Mouse (Mus musculus): ENCODE measurements around the gene Terf2. TPM values are rescaled to one million over a fixed set of nuclear protein-coding genes. Genes with fewer than 3 reads are reported as not detected.
"Not testable (repeated sequence)": the region's sequence is repeated elsewhere in the genome, so short reads cannot be mapped to it uniquely, and the experiment has no call there.

Gene Terf2
- total RNA-seq, 1 experiment from 2014 or later = 54.0 TPM

GRCm38 (mm10) chr8:107118803-107119233, 22.5 kb upstream of the Terf2 start:
- no peak for ATAC-seq (replicated peaks in 1 of 2; ENCODE audit: insufficient read depth in 1 of 2, low FRiP score in 2 of 2, low TSS enrichment in 1 of 2, low read depth in 1 of 2, poor library complexity in 2 of 2, severe bottlenecking in 2 of 2)

GRCm38 (mm10) chr8:107117019-107117418, 20.7 kb upstream of the Terf2 start:
- no peak for ATAC-seq (replicated peaks in 1 of 2; ENCODE audit: insufficient read depth in 1 of 2, low FRiP score in 2 of 2, low TSS enrichment in 1 of 2, low read depth in 1 of 2, poor library complexity in 2 of 2, severe bottlenecking in 2 of 2)

GRCm38 (mm10) chr8:107116023-107116422, 19.7 kb upstream of the Terf2 start:
- peak; percentile 79 to 89 for ATAC-seq (replicated peaks in 1 of 2; ENCODE audit: insufficient read depth in 1 of 2, low FRiP score in 2 of 2, low TSS enrichment in 1 of 2, low read depth in 1 of 2, poor library complexity in 2 of 2, severe bottlenecking in 2 of 2)

- peak in 1 of 2 experiments; percentile 13; a peak in 1 of 4 replicates for ATAC-seq (replicated peaks in 1 of 2; ENCODE audit: insufficient read depth in 1 of 2, low FRiP score in 2 of 2, low TSS enrichment in 1 of 2, low read depth in 1 of 2, poor library complexity in 2 of 2, severe bottlenecking in 2 of 2)
These were observed 18.6 kb upstream of the Terf2 start for GRCm38 (mm10) chr8:107115008-107115320.

- peak; percentile 17 to 58; a peak in 3 of 4 replicates for ATAC-seq (replicated peaks in 1 of 2; ENCODE audit: insufficient read depth in 1 of 2, low FRiP score in 2 of 2, low TSS enrichment in 1 of 2, low read depth in 1 of 2, poor library complexity in 2 of 2, severe bottlenecking in 2 of 2)
These were observed 18.0 kb upstream of the Terf2 start for GRCm38 (mm10) chr8:107114150-107115007.

- ATAC-seq (replicated peaks in 1 of 2; ENCODE audit: insufficient read depth in 1 of 2, low FRiP score in 2 of 2, low TSS enrichment in 1 of 2, low read depth in 1 of 2, poor library complexity in 2 of 2, severe bottlenecking in 2 of 2) = no peak
These were observed 16.9 kb upstream of the Terf2 start for GRCm38 (mm10) chr8:107113209-107113608.

GRCm38 (mm10) chr8:107111340-107112105, 15.2 kb upstream of the Terf2 start:
- no peak for ATAC-seq (replicated peaks in 1 of 2; ENCODE audit: insufficient read depth in 1 of 2, low FRiP score in 2 of 2, low TSS enrichment in 1 of 2, low read depth in 1 of 2, poor library complexity in 2 of 2, severe bottlenecking in 2 of 2)

GRCm38 (mm10) chr8:107110629-107111330, 14.4 kb upstream of the Terf2 start:
- no peak for ATAC-seq (replicated peaks in 1 of 2; ENCODE audit: insufficient read depth in 1 of 2, low FRiP score in 2 of 2, low TSS enrichment in 1 of 2, low read depth in 1 of 2, poor library complexity in 2 of 2, severe bottlenecking in 2 of 2)

- no peak for ATAC-seq (replicated peaks in 1 of 2; ENCODE audit: insufficient read depth in 1 of 2, low FRiP score in 2 of 2, low TSS enrichment in 1 of 2, low read depth in 1 of 2, poor library complexity in 2 of 2, severe bottlenecking in 2 of 2)
These were observed 13.6 kb upstream of the Terf2 start for GRCm38 (mm10) chr8:107109816-107110435.

GRCm38 (mm10) chr8:107108978-107109720, 12.8 kb upstream of the Terf2 start:
- no peak for ATAC-seq (replicated peaks in 1 of 2; ENCODE audit: insufficient read depth in 1 of 2, low FRiP score in 2 of 2, low TSS enrichment in 1 of 2, low read depth in 1 of 2, poor library complexity in 2 of 2, severe bottlenecking in 2 of 2)

- not testable (repeated sequence) for ATAC-seq (replicated peaks in 1 of 2; ENCODE audit: insufficient read depth in 1 of 2, low FRiP score in 2 of 2, low TSS enrichment in 1 of 2, low read depth in 1 of 2, poor library complexity in 2 of 2, severe bottlenecking in 2 of 2)
These were observed 11.7 kb upstream of the Terf2 start for GRCm38 (mm10) chr8:107108089-107108488.

GRCm38 (mm10) chr8:107104547-107104946, 8.2 kb upstream of the Terf2 start:
- ATAC-seq (replicated peaks in 1 of 2; ENCODE audit: insufficient read depth in 1 of 2, low FRiP score in 2 of 2, low TSS enrichment in 1 of 2, low read depth in 1 of 2, poor library complexity in 2 of 2, severe bottlenecking in 2 of 2) = peak in 1 of 2 experiments; percentile 65; a peak in 2 of 4 replicates

GRCm38 (mm10) chr8:107100635-107101034, 4.3 kb upstream of the Terf2 start:
- no peak for ATAC-seq (replicated peaks in 1 of 2; ENCODE audit: insufficient read depth in 1 of 2, low FRiP score in 2 of 2, low TSS enrichment in 1 of 2, low read depth in 1 of 2, poor library complexity in 2 of 2, severe bottlenecking in 2 of 2)

- peak; percentile 3 to 15; a peak in 2 of 4 replicates for ATAC-seq (replicated peaks in 1 of 2; ENCODE audit: insufficient read depth in 1 of 2, low FRiP score in 2 of 2, low TSS enrichment in 1 of 2, low read depth in 1 of 2, poor library complexity in 2 of 2, severe bottlenecking in 2 of 2)
These were observed 506 bp downstream of the Terf2 start for GRCm38 (mm10) chr8:107095717-107096365.

GRCm38 (mm10) chr8:107090531-107090930, 5.8 kb downstream of the Terf2 start:
- no peak for ATAC-seq (replicated peaks in 1 of 2; ENCODE audit: insufficient read depth in 1 of 2, low FRiP score in 2 of 2, low TSS enrichment in 1 of 2, low read depth in 1 of 2, poor library complexity in 2 of 2, severe bottlenecking in 2 of 2)

- ATAC-seq (replicated peaks in 1 of 2; ENCODE audit: insufficient read depth in 1 of 2, low FRiP score in 2 of 2, low TSS enrichment in 1 of 2, low read depth in 1 of 2, poor library complexity in 2 of 2, severe bottlenecking in 2 of 2) = no peak
These were observed 7.8 kb downstream of the Terf2 start for GRCm38 (mm10) chr8:107088526-107089063.
